ENCODE assay signal across 22 mouse cellular contexts in the genomic region with DNA sequence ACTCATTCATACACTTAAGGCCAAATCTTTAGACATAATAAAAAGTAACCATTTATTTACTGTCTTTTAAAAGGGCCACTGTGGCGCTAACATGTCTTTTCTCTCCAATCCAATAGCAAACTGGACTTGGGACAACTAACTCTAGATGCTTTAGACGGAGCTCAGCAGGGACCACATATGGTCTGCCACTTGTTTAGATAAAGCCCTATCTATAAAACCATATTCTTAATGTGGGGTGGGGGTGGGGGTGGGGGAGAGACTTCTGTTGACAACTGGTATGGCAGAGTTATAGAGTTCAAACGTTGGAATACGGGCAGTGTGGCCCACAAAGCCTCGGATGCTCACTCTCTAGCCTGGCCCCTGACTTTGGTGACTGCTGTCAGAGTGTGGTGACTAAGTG. TPM values are rescaled to one million over a fixed set of nuclear protein-coding genes. Genes with fewer than 3 reads are reported as not detected.
DNase-seq lines count a peak whose midpoint lies in the region; ATAC-seq and TF ChIP-seq lines count a peak whose summit lies in the region.
"Had no signal": no experiment of that assay in that cellular context is flagged by ENCODE, and none has a peak within 500 bp of the region (broad histone marks: within the 10 kb centered on the region; RNA-seq: fewer than 3 reads in every experiment).

No protein-coding gene starts in this region.

- H3K4me3 ChIP-seq in liver, embryonic 14.5 days (ENCODE audit: insufficient read depth in 1 of 2, low read depth in 2 of 2, low read length in 2 of 2): no peak overlapping the region
- no peak overlapping the region for H3K4me3 ChIP-seq in forebrain, embryonic 15.5 days
- H3K4me3 ChIP-seq in kidney, embryonic 15.5 days (replicated peaks): no peak overlapping the region
- H3K4me3 ChIP-seq: embryonic facial prominence, embryonic 10.5 days; forebrain, embryonic 13.5 days; gastrocnemius, adult 2 months; heart, embryonic 10.5 days; hindbrain, embryonic 12.5 days had no signal

- 23% methylated on average over 5 of the region's 5 CpGs for WGBS in liver, embryonic 14.5 days (ENCODE audit: insufficient replicate concordance)
- WGBS in forebrain, embryonic 15.5 days: 92% methylated on average over 5 of the region's 5 CpGs
- 84% methylated on average over 5 of the region's 5 CpGs for WGBS in kidney, embryonic 15.5 days

- H3K9ac ChIP-seq in liver, embryonic 14.5 days (replicated peaks): no peak overlapping the region
- H3K9ac ChIP-seq in forebrain, embryonic 15.5 days (replicated peaks): no peak overlapping the region
- no peak overlapping the region for H3K9ac ChIP-seq in kidney, embryonic 15.5 days
- H3K9ac ChIP-seq: forebrain, embryonic 13.5 days; hindbrain, embryonic 12.5 days had no signal

- H3K4me2 ChIP-seq in liver, embryonic 14.5 days (ENCODE audit: low read depth): no peak overlapping the region
- no peak overlapping the region for H3K4me2 ChIP-seq in forebrain, embryonic 15.5 days (replicated peaks)
- H3K4me2 ChIP-seq in kidney, embryonic 15.5 days: no peak overlapping the region
- H3K4me2 ChIP-seq: forebrain, embryonic 13.5 days; hindbrain, embryonic 12.5 days had no signal

- TF ChIP-seq CTCF in liver, embryonic 14.5 days (IDR thresholded peaks at IDR 0.05; ENCODE audit: low read depth): no peak

- no peak overlapping the region for H3K27ac ChIP-seq in liver, embryonic 14.5 days
- no peak overlapping the region for H3K27ac ChIP-seq in forebrain, embryonic 15.5 days (replicated peaks)
- no peak overlapping the region for H3K27ac ChIP-seq in kidney, embryonic 15.5 days
- H3K27ac ChIP-seq: embryonic facial prominence, embryonic 10.5 days; forebrain, embryonic 13.5 days; gastrocnemius, adult 2 months; heart, embryonic 10.5 days; hindbrain, embryonic 12.5 days had no signal

- ATAC-seq in liver, embryonic 14.5 days (ENCODE audit: insufficient read depth): peak; percentile 63; the same call in 1 of the 2 replicates
- ATAC-seq in megakaryocyte progenitor cell, adult 5-6 weeks (replicated peaks; ENCODE audit: poor library complexity): peak; percentile 83
- ATAC-seq in forebrain, embryonic 15.5 days (replicated peaks): no peak
- ATAC-seq in kidney, embryonic 15.5 days (replicated peaks; ENCODE audit: low FRiP score): no peak
- ATAC-seq: forebrain, embryonic 13.5 days; hindbrain, embryonic 16.5 days had no signal

- H3K36me3 ChIP-seq in liver, embryonic 14.5 days (replicated peaks; ENCODE audit: control insufficient read depth, insufficient read depth, low read depth): no peaks in the 10 kb centered on the region
- no peaks in the 10 kb centered on the region for H3K36me3 ChIP-seq in forebrain, embryonic 15.5 days
- H3K36me3 ChIP-seq in kidney, embryonic 15.5 days: peaks cover 6% of the 10 kb centered on the region

- peak; percentile 44 for DNase-seq in MEL-GATA-1-ER (ENCODE audit: extremely low read depth, low read depth)
- peak; percentile 29 for DNase-seq in liver
- DNase-seq in liver, embryonic 14.5 days (ENCODE audit: low read depth in 3 of 3, low spot score in 3 of 3): no peak
- DNase-seq in layer of hippocampus, postnatal 14 days (ENCODE audit: low spot score in 2 of 2): no peak
- DNase-seq: adrenal gland, postnatal 10 days; cerebellum, adult 18-20 months; cerebellum, adult 9-11 months; cerebellum, postnatal 36 days; gastrocnemius, adult 2 months; gastrocnemius, postnatal 25 days; heart, adult 18-20 months; heart, postnatal 10 days; heart, postnatal 4 days had no signal

- H3K9me3 ChIP-seq in liver, embryonic 14.5 days (ENCODE audit: control insufficient read depth, low read length): no peaks in the 10 kb centered on the region
- no peaks in the 10 kb centered on the region for H3K9me3 ChIP-seq in forebrain, embryonic 15.5 days
- 0 out of 2 replicates have a peak, but pooled peaks cover 2% of the 10 kb centered on the region for H3K9me3 ChIP-seq in kidney, embryonic 15.5 days (replicated peaks)

- no peak for TF ChIP-seq EP300 in liver, embryonic 14.5 days (IDR thresholded peaks at IDR 0.05; ENCODE audit: low read depth)

- H3K27me3 ChIP-seq in liver, embryonic 14.5 days (ENCODE audit: control insufficient read depth, insufficient read depth, low read length): no peaks in the 10 kb centered on the region
- H3K27me3 ChIP-seq in forebrain, embryonic 15.5 days: no peaks in the 10 kb centered on the region
- no peaks in the 10 kb centered on the region for H3K27me3 ChIP-seq in kidney, embryonic 15.5 days
- H3K27me3 ChIP-seq: CH12.LX; hindbrain, embryonic 12.5 days had no signal

- peaks cover 0 to 8% of the 10 kb centered on the region in 2 experiments; a peak in 2 of 4 replicates for H3K4me1 ChIP-seq in liver, embryonic 14.5 days (replicated peaks; ENCODE audit: control insufficient read depth in 2 of 2, insufficient read depth in 2 of 2, low read length in 1 of 2)
- H3K4me1 ChIP-seq in forebrain, embryonic 15.5 days: peaks cover 12% of the 10 kb centered on the region; the same call in 1 of the 2 replicates
- peaks cover 23% of the 10 kb centered on the region for H3K4me1 ChIP-seq in kidney, embryonic 15.5 days

RNA-seq across cellular contexts. Expression of a gene that starts 27.6 kb away (rescaled TPM):
- polyA plus RNA-seq in liver, embryonic 14.5 days (2012; rRNA removed): 0.02 and 0.05 TPM in 2 replicates
- not detected in 2 replicates for polyA plus RNA-seq in liver, embryonic 14.5 days (2014; fragmentation: Nextera tagmentation; extraction: Ambion mirVana)
- total RNA-seq in megakaryocyte progenitor cell, adult 5-6 weeks (2015): not detected in 2 replicates
- 0.30 TPM in 1 of 2 replicates, not detected in the other for total RNA-seq in megakaryocyte progenitor cell, adult 5-6 weeks (2017)
- 0.15 TPM in 1 of 2 replicates, not detected in the other for polyA plus RNA-seq in forebrain, embryonic 15.5 days (2015; fragmentation: Nextera tagmentation; extraction: Ambion mirVana)
- under 1 TPM in 1 of 2 experiments, not detected in 1; 0.23 TPM for total RNA-seq in layer of hippocampus, postnatal 14 days (2021)
- polyA plus RNA-seq in kidney, embryonic 15.5 days (2015; fragmentation: Nextera tagmentation; extraction: Ambion mirVana): 0.42 and 0.65 TPM in 2 replicates
- total RNA-seq: adrenal gland, postnatal 10 days; gastrocnemius, postnatal 25 days; heart, adult 18-20 months; heart, postnatal 10 days; heart, postnatal 4 days had no signal
- polyA plus RNA-seq: embryonic facial prominence, embryonic 10.5 days; forebrain, embryonic 13.5 days; hindbrain, embryonic 12.5 days had no signal

Comparison
In these comparisons a context has a peak if more than half of its experiments do, and no peak if none do; other contexts are left out.
1. DNase-seq: peak in MEL-GATA-1-ER (single experiment) and liver (single experiment); none in liver, embryonic 14.5 days (0 of 3) and layer of hippocampus, postnatal 14 days (0 of 2).
2. ATAC-seq: peak in liver, embryonic 14.5 days (single experiment) and megakaryocyte progenitor cell, adult 5-6 weeks (single experiment); none in forebrain, embryonic 15.5 days (single experiment) and kidney, embryonic 15.5 days (single experiment).